Mouse (Mus musculus) stomach, embryonic 16.5 days (tissue): ENCODE data around the gene Mknk1. TPM values are rescaled to one million over a fixed set of nuclear protein-coding genes. Genes with fewer than 3 reads are reported as not detected.
A peak's percentile ranks its signal among the peaks of the same experiment; 100 is the strongest.

Source experiments
- ATAC-seq: fragments of 200-750 bp; cut with Nextera tagmentation; 2 replicates; pipeline ENCODE4 v1.8.0; 2017; ENCODE audit warnings: moderate number of reproducible peaks, moderate TSS enrichment; ENCODE audit not compliant: insufficient read depth, low FRiP score
- H3K27ac ChIP-seq: fragments of 300-500 bp; sonication (generic); 2 replicates; pipeline ENCODE4 v1.5.1; 2014; ENCODE audit warnings: low read length
- H3K27me3 ChIP-seq: fragments of 300-500 bp; sonication (generic); 2 replicates; pipeline ENCODE4 v1.6.1; 2014; ENCODE audit warnings: low read length, control low read depth, mixed read lengths; ENCODE audit not compliant: control insufficient read depth, insufficient read depth
- H3K36me3 ChIP-seq: fragments of 300-500 bp; sonication (generic); 2 replicates; pipeline ENCODE4 v1.6.1; 2014; ENCODE audit warnings: low read length; ENCODE audit not compliant: control insufficient read depth, insufficient read depth
- H3K4me1 ChIP-seq: fragments of 300-500 bp; sonication (generic); 2 replicates; pipeline ENCODE4 v1.6.1; 2014; ENCODE audit warnings: low read length, control low read depth, mixed read lengths; ENCODE audit not compliant: control insufficient read depth, insufficient read depth
- H3K4me2 ChIP-seq: fragments of 300-500 bp; sonication (generic); 2 replicates; pipeline ENCODE4 v1.6.1; 2014; ENCODE audit warnings: low read depth, low read length, mixed read lengths
- H3K4me3 ChIP-seq: fragments of 300-500 bp; sonication (generic); replicated peaks from 2 replicates; pipeline ENCODE4 v1.5.1; 2014; ENCODE audit warnings: mild to moderate bottlenecking, low read length
- H3K9ac ChIP-seq: fragments of 300-500 bp; sonication (generic); 2 replicates; pipeline ENCODE4 v1.6.1; 2014; ENCODE audit warnings: low read length
- H3K9me3 ChIP-seq: fragments of 300-500 bp; sonication (generic); replicated peaks from 2 replicates; pipeline ENCODE4 v1.6.1; 2016; ENCODE audit warnings: low read length, control low read depth; ENCODE audit not compliant: control insufficient read depth
- WGBS: fragments of 180-500 bp; shearing (Covaris S2); extraction: QIAGEN DNeasy Blood & Tissue Kit; methylation state at CpG from one replicate; pipeline ENCODE4 v1.1.7; 2014; 5-methylcytosine and 5-hydroxymethylcytosine counted together
- polyA plus RNA-seq: library from polyadenylated mRNA; unstranded; fragments of >200 nt; fragmentation: Nextera tagmentation; extraction: Ambion mirVana; gene quantifications from 2 replicates; pipeline ENCODE4 v1.2.1, GENCODE M21; 2015

The Mknk1 gene
- polyA plus RNA-seq, 1 experiment from 2014 or later, result 42.4 TPM

DNA sequence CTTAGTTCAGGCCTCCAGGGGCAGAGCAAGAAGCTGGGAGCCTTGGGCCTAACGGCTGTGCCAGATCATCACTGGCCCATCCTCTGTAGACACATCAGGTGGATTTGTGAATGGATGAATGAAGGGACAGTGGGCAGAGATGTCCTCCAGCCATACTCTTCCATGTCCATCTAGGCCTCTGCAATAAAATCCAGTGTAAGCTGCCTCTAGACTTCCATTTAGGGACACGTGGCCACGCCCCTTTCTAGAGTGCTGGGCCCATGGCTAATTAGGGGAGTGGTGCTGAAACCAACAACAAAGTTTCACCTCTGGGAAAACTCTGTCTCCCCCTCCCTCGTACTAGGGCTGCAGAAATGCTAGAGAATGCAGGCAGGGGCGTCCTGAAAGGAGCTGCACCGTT lies 51.1 kb downstream of the Mknk1 start:
- Histone ChIP-seq H3K27ac (no peak overlapping the region), H3K9ac (peak overlapping the region; percentile 12; the same call in 1 of the 2 replicates), H3K4me3 (peak overlapping the region; percentile 28), H3K9me3 (no peaks in the 10 kb centered on the region), H3K36me3 (no peaks in the 10 kb centered on the region), H3K4me1 (no peaks in the 10 kb centered on the region; the same call in 1 of the 2 replicates), H3K27me3 (peaks cover 11% of the 10 kb centered on the region), H3K4me2 (peak overlapping the region; percentile 52)
- 14% methylated on average over 6 of the region's 6 CpGs for WGBS
- no peak for ATAC-seq

DNA sequence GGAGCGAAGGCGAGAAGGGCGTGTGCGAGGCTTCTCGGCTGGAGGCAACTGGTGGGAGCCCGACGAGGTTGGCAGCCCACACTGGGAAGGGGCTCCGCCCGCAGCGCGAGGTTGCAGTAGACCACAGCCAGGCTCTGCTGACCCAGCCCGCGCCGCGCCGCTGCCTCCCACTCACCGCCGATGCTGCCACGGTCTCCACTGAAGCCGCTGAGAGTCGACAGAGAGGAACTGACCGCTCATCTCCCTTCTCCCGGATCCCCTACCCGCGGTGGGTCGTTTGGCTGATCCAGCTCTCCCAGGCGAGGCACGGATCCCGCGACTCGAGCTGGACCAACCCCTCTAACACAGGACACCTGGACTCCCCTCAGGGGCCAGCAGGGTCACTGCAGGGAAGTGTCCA lies 51.6 kb downstream of the Mknk1 start, which contains the start of gene 6430628N08Rik:
TSS of gene 6430628N08Rik (plus strand) at position 113 of the 400 bp plus-strand sequence.
- ATAC-seq, result no peak
- peaks cover 11% of the 10 kb centered on the region for H3K27me3 ChIP-seq
- 2% methylated on average over 31 of the region's 31 CpGs for WGBS

DNA sequence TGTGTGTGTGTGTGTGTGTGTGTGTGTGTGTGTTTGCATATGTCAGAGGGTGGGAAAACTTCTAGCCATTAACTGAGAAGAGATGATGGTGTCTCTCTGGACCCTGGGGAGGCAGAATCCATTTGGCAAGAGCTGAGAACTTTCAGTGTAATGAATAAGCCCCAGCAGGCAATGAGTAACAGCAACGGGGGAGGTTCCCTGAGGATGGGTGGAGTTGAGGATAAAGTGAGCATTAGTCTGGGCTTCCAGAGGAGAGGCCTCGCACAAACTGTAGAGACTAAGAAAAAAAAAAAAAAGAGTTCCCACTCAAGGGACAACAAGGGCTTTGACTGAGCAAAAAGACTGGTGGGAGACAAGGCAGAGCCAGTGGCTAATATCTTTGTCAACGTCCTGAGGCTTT lies 55.3 kb downstream of the Mknk1 start:
- no peak for ATAC-seq
- H3K4me2 ChIP-seq, result no peak overlapping the region
- H3K4me1 ChIP-seq, result peaks cover 8% of the 10 kb centered on the region; the same call in 1 of the 2 replicates
- no peak overlapping the region for H3K27ac ChIP-seq
- H3K27me3 ChIP-seq, result peaks cover 40% of the 10 kb centered on the region
- H3K4me3 ChIP-seq, result no peak overlapping the region
- no peaks in the 10 kb centered on the region for H3K36me3 ChIP-seq
- H3K9ac ChIP-seq, result no peak overlapping the region
- no peaks in the 10 kb centered on the region for H3K9me3 ChIP-seq
- 17% methylated on average over 3 of the region's 3 CpGs for WGBS

More for the DNA sequence above, 51.6 kb downstream of the Mknk1 start, which contains the start of gene 6430628N08Rik:
- H3K4me2 ChIP-seq, result peak within 1 kb of the TSS; percentile 52
- no peaks in the 10 kb centered on the region for H3K9me3 ChIP-seq
- peak within 1 kb of the TSS; percentile 28 for H3K4me3 ChIP-seq
- no peak within 1 kb of the TSS for H3K27ac ChIP-seq
- no peaks in the 10 kb centered on the region for H3K36me3 ChIP-seq
- no peaks in the 10 kb centered on the region; the same call in 1 of the 2 replicates for H3K4me1 ChIP-seq
- H3K9ac ChIP-seq, result peak within 1 kb of the TSS; percentile 12; the same call in 1 of the 2 replicates

DNA sequence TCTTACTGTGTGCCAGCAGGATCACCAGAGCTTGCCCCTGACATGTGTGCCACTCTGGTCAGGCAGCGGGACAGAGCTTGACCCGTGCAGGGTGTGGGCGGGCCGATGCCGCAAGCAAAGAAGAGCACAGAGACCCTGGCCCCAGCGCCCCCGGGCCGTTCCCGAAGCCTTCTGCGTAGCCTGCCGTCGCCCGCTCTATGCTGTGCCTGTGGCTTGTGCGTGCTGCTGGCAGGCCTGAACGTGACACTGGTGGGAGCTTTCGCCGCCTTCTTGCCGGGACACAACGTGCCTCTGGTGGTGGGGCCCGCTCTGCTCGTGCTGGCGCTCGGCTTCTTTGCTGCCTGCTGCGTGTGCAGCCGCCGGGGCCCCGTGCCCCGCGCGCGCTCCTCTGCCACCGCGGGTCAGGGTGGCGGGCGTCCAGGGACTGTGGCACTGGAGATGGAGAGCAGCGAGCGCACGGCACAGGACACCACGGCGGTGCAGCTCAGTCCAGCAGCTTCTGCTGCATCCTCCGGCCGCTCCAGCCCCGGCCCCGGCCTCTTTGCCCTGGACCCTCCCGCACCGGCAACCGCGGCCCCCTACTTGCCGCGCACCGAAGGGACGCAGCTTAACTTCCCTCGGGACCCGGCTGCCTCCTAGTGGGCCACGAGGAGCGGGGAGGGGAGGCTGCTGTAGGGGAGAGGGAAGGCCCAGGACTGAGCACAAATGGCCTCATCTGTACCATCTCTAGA lies 59.1 kb downstream of the Mknk1 start:
- Histone ChIP-seq H3K4me2 (peak overlapping the region; percentile 56), H3K36me3 (no peaks in the 10 kb centered on the region), H3K27ac (no peak overlapping the region), H3K9me3 (no peaks in the 10 kb centered on the region), H3K9ac (peak overlapping the region; percentile 34; the same call in 1 of the 2 replicates), H3K4me3 (peak overlapping the region; percentile 37), H3K4me1 (peaks cover 8% of the 10 kb centered on the region; the same call in 1 of the 2 replicates), H3K27me3 (peaks cover 53% of the 10 kb centered on the region)
- 2% methylated on average over 56 of the region's 56 CpGs for WGBS
- ATAC-seq, result no peak

DNA sequence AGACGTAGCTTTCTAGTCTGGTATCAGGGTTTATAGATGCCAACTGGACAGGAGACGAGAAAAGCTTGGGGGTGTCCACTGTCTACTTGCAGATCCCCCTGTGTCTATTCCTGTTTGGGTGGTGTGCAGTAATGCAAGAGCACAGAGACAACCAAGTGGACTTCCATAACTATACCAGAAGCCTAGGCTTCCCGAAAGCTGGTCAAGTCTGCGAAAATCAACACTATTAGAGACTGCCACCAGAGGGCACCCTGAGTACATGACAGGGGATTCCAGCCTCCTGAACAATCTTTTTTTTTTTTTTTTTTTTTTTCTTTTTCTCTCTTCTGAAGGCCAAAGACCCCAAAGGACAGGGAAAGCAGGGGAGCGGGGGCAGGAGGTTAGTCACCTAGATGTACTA lies 63.8 kb downstream of the Mknk1 start:
- H3K27ac ChIP-seq, result no peak overlapping the region
- H3K9me3 ChIP-seq, result no peaks in the 10 kb centered on the region
- H3K4me2 ChIP-seq, result no peak overlapping the region
- no peaks in the 10 kb centered on the region for H3K36me3 ChIP-seq
- peaks cover 6% of the 10 kb centered on the region; the same call in 1 of the 2 replicates for H3K4me1 ChIP-seq
- no peak overlapping the region for H3K9ac ChIP-seq
- ATAC-seq, result no peak
- H3K4me3 ChIP-seq, result no peak overlapping the region
- H3K27me3 ChIP-seq, result peaks cover 49% of the 10 kb centered on the region
- WGBS, result 17% methylated on average over 5 of the region's 5 CpGs

DNA sequence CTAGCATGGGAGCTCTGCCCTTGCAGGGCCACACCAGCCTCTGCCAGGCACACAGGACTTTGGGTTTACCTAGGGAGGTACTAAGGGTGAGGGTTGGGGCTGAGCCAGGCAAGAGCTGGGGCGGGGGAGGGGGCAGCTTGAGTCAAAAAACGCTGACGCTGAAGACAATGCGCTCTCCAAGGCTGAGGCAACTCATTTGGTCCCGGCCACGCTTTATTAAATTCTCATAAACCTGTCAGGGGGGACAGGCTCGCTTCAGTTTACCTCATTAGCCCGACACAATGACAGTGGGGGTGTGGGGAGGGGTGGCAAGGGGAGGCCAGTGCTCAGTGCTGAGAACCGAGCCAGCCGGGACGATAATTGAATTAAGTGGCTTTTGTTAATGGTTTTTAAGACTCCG lies 65.4 kb downstream of the Mknk1 start:
- WGBS, result 13% methylated on average over 12 of the region's 12 CpGs
- peaks cover 33% of the 10 kb centered on the region for H3K27me3 ChIP-seq
- no peaks in the 10 kb centered on the region for H3K4me1 ChIP-seq
- no peak overlapping the region for H3K4me3 ChIP-seq
- H3K4me2 ChIP-seq, result no peak overlapping the region
- ATAC-seq, result no peak
- H3K36me3 ChIP-seq, result no peaks in the 10 kb centered on the region
- H3K27ac ChIP-seq, result no peak overlapping the region
- no peak overlapping the region for H3K9ac ChIP-seq
- no peaks in the 10 kb centered on the region for H3K9me3 ChIP-seq

DNA sequence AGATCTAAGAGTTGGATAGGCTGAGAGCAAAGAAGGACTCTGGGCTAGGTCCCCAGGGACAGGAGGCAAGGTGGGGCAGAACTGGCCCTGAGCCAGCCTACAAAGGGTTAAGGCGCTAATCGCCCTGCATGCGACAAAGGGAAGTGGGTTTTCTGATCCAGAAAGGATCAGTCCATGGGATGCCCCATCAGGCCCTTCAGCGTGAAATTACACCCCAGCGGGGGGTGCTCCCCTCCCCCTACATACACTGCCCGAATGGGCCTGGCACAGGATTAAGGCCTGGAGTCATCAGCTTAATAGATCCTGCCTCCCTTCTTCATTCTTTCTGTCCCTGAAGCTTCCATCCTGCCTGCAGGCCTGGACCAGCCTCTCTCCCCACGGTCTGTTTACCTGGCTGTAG lies 66.7 kb downstream of the Mknk1 start:
- Histone ChIP-seq H3K36me3 (no peaks in the 10 kb centered on the region), H3K27me3 (peaks cover 23% of the 10 kb centered on the region), H3K4me3 (no peak overlapping the region), H3K4me2 (no peak overlapping the region), H3K27ac (no peak overlapping the region), H3K4me1 (no peaks in the 10 kb centered on the region), H3K9ac (no peak overlapping the region), H3K9me3 (no peaks in the 10 kb centered on the region)
- 25% methylated on average over 7 of the region's 7 CpGs for WGBS
- ATAC-seq, result no peak

DNA sequence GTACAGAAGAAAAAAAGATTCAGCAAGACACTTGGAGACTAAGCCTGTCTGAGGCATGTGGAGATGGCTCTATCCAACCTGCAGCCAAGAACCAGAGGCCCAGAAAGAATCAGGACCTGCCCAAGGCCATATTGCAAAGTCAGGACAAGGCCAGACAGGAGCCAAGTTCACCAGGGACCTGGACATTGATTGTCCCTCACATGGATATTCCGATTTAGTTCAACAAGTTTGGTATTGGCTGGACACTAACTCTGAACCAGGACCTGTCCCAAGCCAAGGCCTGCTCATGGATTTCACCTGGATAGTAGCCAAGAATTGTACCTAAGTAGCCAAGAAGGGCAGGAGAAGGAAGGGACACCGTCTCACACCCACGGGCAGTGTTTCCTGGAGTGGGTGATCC lies 67.8 kb downstream of the Mknk1 start:
- Histone ChIP-seq H3K36me3 (no peaks in the 10 kb centered on the region), H3K4me1 (no peaks in the 10 kb centered on the region), H3K9ac (no peak overlapping the region), H3K4me2 (no peak overlapping the region), H3K27ac (no peak overlapping the region), H3K4me3 (no peak overlapping the region), H3K9me3 (no peaks in the 10 kb centered on the region), H3K27me3 (peaks cover 16% of the 10 kb centered on the region)
- 74% methylated on average over 3 of the region's 3 CpGs for WGBS
- no peak for ATAC-seq

DNA sequence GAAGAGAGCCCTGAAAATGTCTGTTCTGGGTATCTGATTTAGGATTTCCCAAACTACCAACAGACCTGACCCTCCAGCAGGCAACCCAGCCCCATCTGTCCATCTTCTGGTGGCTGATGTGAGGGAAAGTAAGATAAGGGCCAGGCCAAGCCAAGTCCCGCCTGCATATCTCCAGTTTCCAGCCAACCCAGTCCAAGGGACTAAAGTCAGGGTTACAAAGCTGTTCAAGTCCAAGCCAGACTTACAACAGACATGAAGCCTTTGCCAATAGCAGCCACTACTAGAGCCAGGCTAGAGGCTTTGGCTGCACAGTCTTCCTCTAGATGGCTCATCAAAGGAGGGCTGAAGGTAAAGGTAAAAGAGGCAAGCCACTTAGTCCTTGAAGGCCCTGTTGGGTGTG lies 69.0 kb downstream of the Mknk1 start:
- Histone ChIP-seq H3K4me2 (no peak overlapping the region), H3K9me3 (no peaks in the 10 kb centered on the region), H3K36me3 (no peaks in the 10 kb centered on the region), H3K27me3 (peaks cover 12% of the 10 kb centered on the region; the same call in 1 of the 2 replicates), H3K4me1 (no peaks in the 10 kb centered on the region), H3K4me3 (no peak overlapping the region), H3K9ac (no peak overlapping the region), H3K27ac (no peak overlapping the region)
- 37% methylated on average over 1 of the region's 1 CpGs for WGBS
- ATAC-seq, result no peak
